Mouse (Mus musculus): ENCODE data around the gene Bloc1s1. TPM values are rescaled to one million over a fixed set of nuclear protein-coding genes. Genes with fewer than 3 reads are reported as not detected.

The Bloc1s1 gene
- polyA plus RNA-seq, 1 experiment = 105 TPM

- TF ChIP-seq GATA1 (IDR thresholded peaks at IDR 0.05; ENCODE audit: low read length) = no peak
Observed at GRCm38 (mm10) chr10:128937756-128938390, 14.0 kb upstream of the Bloc1s1 start.

GRCm38 (mm10) chr10:128935826-128936440, 12.1 kb upstream of the Bloc1s1 start:
- TF ChIP-seq GATA1 (IDR thresholded peaks at IDR 0.05; ENCODE audit: low read length) = no peak

GRCm38 (mm10) chr10:128934997-128935787, 11.4 kb upstream of the Bloc1s1 start:
- no peak for TF ChIP-seq GATA1 (IDR thresholded peaks at IDR 0.05; ENCODE audit: low read length)

GRCm38 (mm10) chr10:128933976-128934721, 10.3 kb upstream of the Bloc1s1 start:
- TF ChIP-seq GATA1 (IDR thresholded peaks at IDR 0.05; ENCODE audit: low read length) = no peak

- TF ChIP-seq GATA1 (IDR thresholded peaks at IDR 0.05; ENCODE audit: low read length) = no peak
Observed at GRCm38 (mm10) chr10:128933574-128933973, 9.7 kb upstream of the Bloc1s1 start, which contains the start of gene Itga7. Gene Itga7 (plus strand): TSS chr10:128933818.

GRCm38 (mm10) chr10:128931441-128931840, 7.6 kb upstream of the Bloc1s1 start:
- TF ChIP-seq GATA1 (IDR thresholded peaks at IDR 0.05; ENCODE audit: low read length) = no peak

- no peak for TF ChIP-seq GATA1 (IDR thresholded peaks at IDR 0.05; ENCODE audit: low read length)
Observed at GRCm38 (mm10) chr10:128929638-128930378, 6.0 kb upstream of the Bloc1s1 start.

- no peak for TF ChIP-seq GATA1 (IDR thresholded peaks at IDR 0.05; ENCODE audit: low read length)
Observed at GRCm38 (mm10) chr10:128928356-128928755, 4.5 kb upstream of the Bloc1s1 start.

- TF ChIP-seq GATA1 (IDR thresholded peaks at IDR 0.05; ENCODE audit: low read length) = no peak
Observed at GRCm38 (mm10) chr10:128923013-128923691, 683 bp downstream of the Bloc1s1 start.

- TF ChIP-seq GATA1 (IDR thresholded peaks at IDR 0.05; ENCODE audit: low read length) = no peak
Observed at GRCm38 (mm10) chr10:128922822-128923012, 1.1 kb downstream of the Bloc1s1 start, which contains the start of gene Rdh5. Gene Rdh5 (minus strand): TSS chr10:128922888.

GRCm38 (mm10) chr10:128921883-128922821, 1.7 kb downstream of the Bloc1s1 start:
- no peak for TF ChIP-seq GATA1 (IDR thresholded peaks at IDR 0.05; ENCODE audit: low read length)

- no peak for TF ChIP-seq GATA1 (IDR thresholded peaks at IDR 0.05; ENCODE audit: low read length)
Observed at GRCm38 (mm10) chr10:128921251-128921650, 2.6 kb downstream of the Bloc1s1 start.

GRCm38 (mm10) chr10:128920736-128921161, 3.1 kb downstream of the Bloc1s1 start:
- TF ChIP-seq GATA1 (IDR thresholded peaks at IDR 0.05; ENCODE audit: low read length) = no peak

GRCm38 (mm10) chr10:128919966-128920365, 3.9 kb downstream of the Bloc1s1 start:
- TF ChIP-seq GATA1 (IDR thresholded peaks at IDR 0.05; ENCODE audit: low read length) = no peak
